Mouse (Mus musculus) gastrocnemius, adult 2 months (tissue): ENCODE measurements at regions not wholly inside any gene's neighbourhood (a gene's known extent, or its start where the extent isn't known, plus 50 kb on each side); places are given as distances from the start of the nearest gene placed in this dataset.

ENCODE experiments used
- DNase-seq: peaks from one replicate; pipeline ENCODE4 v3.0.0; 2022
- H3K27ac ChIP-seq: fragments of 200-600 bp; 2 replicates; pipeline ENCODE4 v1.8.1; 2022; ENCODE audit warnings: mild to moderate bottlenecking
- H3K4me3 ChIP-seq: fragments of 200-600 bp; 2 replicates; pipeline ENCODE4 v1.8.1; 2022; ENCODE audit warnings: mild to moderate bottlenecking, moderate library complexity
- CTCF ChIP-seq: fragments of 200-600 bp; IDR thresholded peaks from 2 replicates; pipeline ENCODE4 v1.8.1; 2022; ENCODE audit warnings: antibody characterized with exemption, mild to moderate bottlenecking, moderate library complexity
- intact Hi-C: fragments of 180-260 bp; cut with DNase I; formaldehyde crosslinking; loops from one replicate; pipeline ENCODE4 v1.15.1; 2025

DNA sequence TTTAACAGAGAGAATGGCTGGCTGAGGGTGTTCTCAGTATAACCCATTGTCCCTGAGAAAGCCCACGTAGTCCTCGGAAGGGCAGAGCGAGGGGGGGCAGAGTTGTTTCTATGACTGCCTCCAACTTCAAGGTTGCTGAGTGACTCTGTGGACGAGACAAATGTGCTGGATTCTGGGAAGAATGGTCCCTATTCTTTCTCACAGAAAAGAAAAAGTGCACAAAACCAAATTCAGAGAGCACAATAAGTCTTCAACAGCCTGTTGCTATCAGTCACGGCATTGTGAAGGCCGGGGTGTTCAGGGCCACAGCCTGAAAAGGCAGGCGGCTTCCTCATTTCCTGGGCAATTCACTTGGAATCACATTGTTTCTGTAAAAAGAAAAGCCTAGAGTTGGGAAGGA lies 165.6 kb upstream of the 3110018I06Rik start:
- no peak for DNase-seq
- Histone ChIP-seq H3K4me3 (no peak overlapping the region), H3K27ac (no peak overlapping the region)
- intact Hi-C loops = no loop called here
- TF ChIP-seq CTCF = no peak

DNA sequence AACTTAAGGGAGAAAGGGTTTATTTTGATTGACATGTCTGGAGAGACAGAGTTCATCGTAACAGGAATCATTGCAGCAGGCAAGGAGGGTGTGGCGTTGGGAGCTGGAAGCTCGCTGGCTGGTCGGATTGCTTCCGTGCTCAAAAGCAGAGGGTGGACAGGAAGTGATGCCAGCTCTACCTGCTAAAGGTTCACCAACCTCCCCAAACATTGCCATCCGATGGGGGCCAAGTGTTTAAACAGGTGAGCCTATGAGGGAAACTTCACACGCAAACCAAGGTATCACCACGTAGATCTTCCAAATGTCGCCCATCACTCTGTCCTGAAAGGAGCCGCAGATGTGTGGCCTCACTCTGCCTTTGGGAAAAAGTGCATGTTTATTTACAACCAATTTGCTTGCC lies 162.3 kb upstream of the 3110018I06Rik start:
- intact Hi-C loops = no loop called here
- no peak for TF ChIP-seq CTCF
- Histone ChIP-seq H3K4me3 (no peak overlapping the region), H3K27ac (no peak overlapping the region)
- DNase-seq = no peak

DNA sequence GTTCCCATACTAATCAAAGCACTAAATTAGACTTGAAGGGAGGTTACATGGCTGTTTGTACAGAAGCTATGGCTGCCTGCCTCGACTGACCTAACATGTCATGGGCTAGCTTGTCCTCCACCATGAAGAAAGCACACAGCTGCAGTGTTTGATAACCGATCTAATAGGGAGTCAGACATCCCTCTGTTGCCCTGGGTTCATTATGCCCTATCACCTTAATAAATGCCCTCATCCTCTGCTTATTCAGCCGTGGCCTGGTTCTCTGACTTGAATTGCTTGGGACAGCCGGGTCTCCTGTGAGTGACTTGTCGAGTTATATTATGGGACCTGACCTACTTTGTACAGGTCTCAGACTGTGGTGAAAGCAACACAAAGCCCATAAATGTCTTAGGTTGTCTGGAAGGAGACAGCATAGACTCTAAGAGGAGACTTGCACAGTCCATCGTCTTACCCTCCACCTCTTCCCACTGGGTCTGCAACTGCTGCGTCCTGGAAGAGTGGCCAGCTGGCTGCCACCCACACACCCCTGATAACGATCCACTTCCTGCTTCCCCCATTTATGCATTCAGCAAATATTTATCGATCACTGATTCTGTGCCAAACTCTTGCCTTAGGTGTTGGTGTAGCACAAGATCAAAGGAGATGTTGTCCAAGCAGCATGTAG lies 161.2 kb upstream of the 3110018I06Rik start:
- intact Hi-C loops = no loop called here
- Histone ChIP-seq H3K4me3 (no peak overlapping the region), H3K27ac (no peak overlapping the region)
- TF ChIP-seq CTCF = no peak
- no peak for DNase-seq

GRCm38 (mm10) chr12:107328986-107329385 lies 159.4 kb upstream of the 3110018I06Rik start:
- Histone ChIP-seq H3K4me3 (no peak overlapping the region), H3K27ac (no peak overlapping the region)
- no peak for DNase-seq
- intact Hi-C loops = no loop called here
- no peak for TF ChIP-seq CTCF

- no peak overlapping the region for H3K27ac ChIP-seq
- no peak for TF ChIP-seq CTCF
- DNase-seq = no peak
- intact Hi-C loops = no loop called here
- H3K4me3 ChIP-seq = no peak overlapping the region
Measured at GRCm38 (mm10) chr12:107334366-107334765, 154.1 kb upstream of the 3110018I06Rik start.

GRCm38 (mm10) chr12:107335106-107335505 lies 153.3 kb upstream of the 3110018I06Rik start:
- Histone ChIP-seq H3K27ac (no peak overlapping the region), H3K4me3 (no peak overlapping the region)
- intact Hi-C loops = no loop called here
- DNase-seq = no peak
- no peak for TF ChIP-seq CTCF

DNA sequence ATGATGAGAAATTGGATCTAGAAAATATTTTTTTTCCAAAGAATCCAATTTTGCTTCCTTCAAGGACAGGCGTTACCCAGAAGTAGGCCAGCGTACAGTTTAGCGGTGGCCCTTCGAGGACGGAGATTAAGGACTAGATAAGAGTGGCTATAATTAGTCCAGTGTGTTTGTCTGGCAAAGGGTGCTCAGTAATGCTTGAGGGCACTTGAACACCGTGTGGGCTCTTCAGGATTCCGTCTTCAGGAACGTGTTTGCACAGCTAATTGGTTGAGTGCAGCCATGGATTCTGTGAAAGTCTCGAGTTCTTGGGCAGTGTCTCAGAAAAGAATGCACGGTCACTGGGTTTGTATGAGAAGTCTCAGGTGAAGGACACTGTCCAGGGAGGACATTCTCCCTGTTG lies 149.7 kb upstream of the 3110018I06Rik start:
- no peak for DNase-seq
- Histone ChIP-seq H3K4me3 (no peak overlapping the region), H3K27ac (no peak overlapping the region)
- TF ChIP-seq CTCF = no peak
- intact Hi-C loops = no loop called here

DNA sequence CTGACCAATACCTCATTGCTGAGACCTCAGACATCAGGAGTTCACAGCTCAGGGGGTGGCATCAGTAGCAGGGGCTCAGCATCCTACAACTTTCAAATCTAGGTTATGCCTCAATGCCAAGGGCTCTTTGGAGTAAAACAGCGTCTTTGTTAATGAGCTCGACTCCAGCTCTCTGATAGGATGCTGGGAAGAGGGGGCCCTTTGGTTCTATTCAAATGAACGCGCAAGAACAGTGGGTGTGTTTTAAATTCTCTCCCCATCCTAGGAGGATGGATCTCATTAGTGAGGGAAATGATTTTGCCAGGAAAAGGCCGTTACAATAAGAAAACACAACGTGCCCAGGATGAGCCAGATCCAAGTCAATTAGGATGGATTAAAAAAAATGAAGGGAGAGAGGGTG lies 132.2 kb upstream of the 3110018I06Rik start:
- intact Hi-C loops = no loop called here
- Histone ChIP-seq H3K4me3 (no peak overlapping the region), H3K27ac (no peak overlapping the region)
- DNase-seq = no peak
- TF ChIP-seq CTCF = no peak

- no peak for TF ChIP-seq CTCF
- intact Hi-C loops = no loop called here
- Histone ChIP-seq H3K4me3 (no peak overlapping the region), H3K27ac (no peak overlapping the region)
- DNase-seq = no peak
Measured at GRCm38 (mm10) chr12:107356974-107357373, 131.5 kb upstream of the 3110018I06Rik start.

GRCm38 (mm10) chr12:107360511-107360910 lies 127.9 kb upstream of the 3110018I06Rik start:
- no peak for DNase-seq
- H3K27ac ChIP-seq = no peak overlapping the region
- no peak overlapping the region for H3K4me3 ChIP-seq
- no peak for TF ChIP-seq CTCF
- intact Hi-C loops = no loop called here

GRCm38 (mm10) chr12:107361606-107362005 lies 126.8 kb upstream of the 3110018I06Rik start:
- H3K27ac ChIP-seq = no peak overlapping the region
- TF ChIP-seq CTCF = no peak

DNA sequence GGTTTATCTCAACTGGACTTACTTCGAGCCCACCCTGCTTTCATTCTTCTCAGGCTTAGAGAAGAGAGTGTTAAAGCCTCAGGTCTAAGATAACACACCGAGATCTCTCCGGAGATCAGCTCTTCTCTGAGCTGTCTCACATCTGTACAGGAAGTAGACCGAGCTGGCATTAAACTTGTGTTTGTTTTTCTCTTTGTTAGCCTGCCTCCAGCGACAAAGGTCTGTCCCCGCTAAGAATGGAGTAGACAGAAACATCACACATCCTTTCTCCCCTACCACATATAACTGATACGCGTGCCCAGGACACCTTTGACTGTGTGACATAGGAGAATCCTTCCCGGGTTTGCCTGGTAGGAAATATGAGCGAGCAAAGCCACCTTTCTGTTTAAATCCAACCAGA lies 126.3 kb upstream of the 3110018I06Rik start:
- no peak for DNase-seq
- no peak for TF ChIP-seq CTCF
- intact Hi-C loops = no loop called here
- H3K27ac ChIP-seq = no peak overlapping the region
- H3K4me3 ChIP-seq = no peak overlapping the region

More at GRCm38 (mm10) chr12:107361606-107362005, 126.8 kb upstream of the 3110018I06Rik start:
- no peak for DNase-seq
- H3K4me3 ChIP-seq = no peak overlapping the region
- intact Hi-C loops = no loop called here

GRCm38 (mm10) chr12:107372254-107372653 lies 116.2 kb upstream of the 3110018I06Rik start:
- intact Hi-C loops = no loop called here
- DNase-seq = no peak
- Histone ChIP-seq H3K4me3 (no peak overlapping the region), H3K27ac (no peak overlapping the region)
- no peak for TF ChIP-seq CTCF

GRCm38 (mm10) chr12:107392050-107392795 lies 96.2 kb upstream of the 3110018I06Rik start:
- intact Hi-C loops = no loop called here
- no peak overlapping the region for H3K4me3 ChIP-seq
- DNase-seq = no peak
- no peak for TF ChIP-seq CTCF
- H3K27ac ChIP-seq = no peak overlapping the region
